Mouse (Mus musculus): ENCODE data around the gene Arhgap23. TPM values are rescaled to one million over a fixed set of nuclear protein-coding genes. Genes with fewer than 3 reads are reported as not detected.

The Arhgap23 gene
- polyA plus RNA-seq, 1 experiment from 2014 or later, result 7.9 TPM

DNA sequence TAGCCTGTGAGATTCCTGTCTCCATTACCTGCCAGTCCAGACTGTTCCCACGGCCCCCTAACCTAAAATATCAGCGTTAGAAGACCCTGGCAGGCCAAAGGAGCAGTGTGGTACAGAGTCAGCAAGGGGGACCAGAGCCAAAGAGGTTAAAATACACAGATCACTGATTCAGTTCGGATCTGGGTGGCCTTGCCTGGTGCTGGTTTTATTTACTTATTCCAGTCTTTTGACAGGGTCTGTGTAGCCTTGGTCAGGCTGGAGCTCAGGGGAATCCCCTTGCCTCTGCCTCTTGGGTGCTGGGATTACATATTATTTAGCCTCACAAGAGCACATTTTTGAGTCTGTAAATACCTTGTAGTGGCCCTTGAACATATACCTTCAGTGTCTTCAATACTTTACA is 9.5 kb downstream of the Arhgap23 start:
- Histone ChIP-seq H3K9me3 (ENCODE audit: low read depth, low read length) (no peaks in the 10 kb centered on the region), H3K4me1 (ENCODE audit: insufficient read depth) (peaks cover 16% of the 10 kb centered on the region), H3K27ac (ENCODE audit: low read depth) (no peak overlapping the region), H3K36me3 (ENCODE audit: insufficient read depth) (no peaks in the 10 kb centered on the region), H3K4me3 (ENCODE audit: low read depth, low read length) (no peak overlapping the region), H3K9ac (no peak overlapping the region), H3K27me3 (ENCODE audit: insufficient read depth, low read length) (no peaks in the 10 kb centered on the region), H3K4me2 (no peak overlapping the region)
- no peak for TF ChIP-seq CTCF (IDR thresholded peaks at IDR 0.05; ENCODE audit: low read depth)
- ATAC-seq (ENCODE audit: insufficient read depth), result no peak
- WGBS, result 19% methylated on average over 3 of the region's 3 CpGs
- DNase-seq, result no peak

DNA sequence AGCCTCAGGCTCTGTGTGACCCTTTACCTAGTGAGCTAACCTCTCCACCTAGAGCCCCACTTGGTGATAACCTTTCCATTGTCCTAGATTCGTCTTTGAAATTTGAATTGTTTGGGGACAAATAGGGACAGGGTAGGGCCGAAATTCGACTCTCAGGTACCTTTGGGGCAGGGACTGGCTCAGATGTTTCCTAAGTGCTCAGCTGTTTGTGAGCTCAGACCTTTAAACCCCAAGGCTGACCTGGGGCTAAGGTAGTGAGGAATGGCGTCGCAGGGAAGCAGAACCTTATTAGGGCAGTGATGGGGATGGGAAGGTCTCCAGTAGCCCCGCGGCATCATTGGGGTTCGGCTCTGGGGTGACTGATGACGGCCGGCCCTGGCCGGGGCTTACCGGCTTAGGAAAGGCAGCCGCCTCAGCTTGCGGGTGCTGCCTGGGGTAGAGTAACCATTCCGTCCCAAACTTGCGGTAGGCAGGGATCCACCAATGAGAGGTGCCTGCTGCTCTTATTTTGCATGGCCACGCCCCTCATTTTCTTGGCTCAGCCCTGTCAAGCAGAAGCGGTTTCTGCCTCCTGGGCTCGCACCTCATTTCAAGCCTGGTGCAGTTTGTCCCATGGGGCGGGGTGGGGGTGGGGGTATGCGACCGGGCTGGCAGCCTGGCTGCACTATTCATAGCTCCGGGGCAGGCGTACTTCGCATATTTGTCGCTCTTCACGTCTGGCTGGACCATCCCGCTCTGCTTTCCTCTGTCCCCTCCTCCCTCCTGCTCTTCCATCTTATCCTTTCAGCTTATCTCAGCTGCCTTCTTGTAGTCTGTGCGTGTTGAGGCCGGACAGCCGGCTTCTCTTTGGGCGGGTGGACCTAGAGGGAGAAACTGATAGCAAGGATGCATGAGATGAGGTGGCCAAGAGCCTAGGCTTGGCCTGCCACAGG is 12.7 kb downstream of the Arhgap23 start:
- ATAC-seq (ENCODE audit: insufficient read depth) (peak; percentile 91), DNase-seq (peak; percentile 93)
- H3K4me1 ChIP-seq (ENCODE audit: insufficient read depth), result peaks cover 16% of the 10 kb centered on the region
- TF ChIP-seq CTCF (IDR thresholded peaks at IDR 0.05; ENCODE audit: low read depth), result no peak
- H3K36me3 ChIP-seq (ENCODE audit: insufficient read depth), result no peaks in the 10 kb centered on the region
- H3K4me3 ChIP-seq (ENCODE audit: low read depth, low read length), result peak overlapping the region; percentile 32
- H3K9ac ChIP-seq, result peak overlapping the region; percentile 34
- no peaks in the 10 kb centered on the region for H3K9me3 ChIP-seq (ENCODE audit: low read depth, low read length)
- peak overlapping the region; percentile 71 for H3K27ac ChIP-seq (ENCODE audit: low read depth)
- no peaks in the 10 kb centered on the region for H3K27me3 ChIP-seq (ENCODE audit: insufficient read depth, low read length)
- peak overlapping the region; percentile 74 for H3K4me2 ChIP-seq
- WGBS, result 2% methylated on average over 32 of the region's 32 CpGs

DNA sequence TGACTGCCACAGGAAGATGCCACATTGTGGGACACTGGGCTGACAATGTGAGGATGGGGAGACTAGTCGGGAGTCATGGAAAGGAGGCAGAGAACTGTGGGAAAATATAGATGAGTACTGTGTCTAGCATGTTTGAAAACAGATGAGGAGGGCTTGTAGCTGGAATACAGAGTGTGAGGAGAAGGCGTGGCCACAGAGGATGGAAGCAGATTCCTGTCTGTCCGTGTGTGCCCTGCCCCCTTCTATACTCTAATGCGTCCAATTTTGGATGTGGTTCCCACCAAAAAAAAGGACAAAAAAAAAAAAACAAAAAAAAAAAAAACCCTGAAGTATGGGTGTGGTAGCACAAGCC is 13.4 kb downstream of the Arhgap23 start:
- H3K9me3 ChIP-seq (ENCODE audit: low read depth, low read length), result no peaks in the 10 kb centered on the region
- DNase-seq (peak; percentile 42), ATAC-seq (ENCODE audit: insufficient read depth) (no peak; the same call in 1 of the 2 replicates)
- peak overlapping the region; percentile 32 for H3K4me3 ChIP-seq (ENCODE audit: low read depth, low read length)
- peak overlapping the region; percentile 74 for H3K4me2 ChIP-seq
- peak overlapping the region; percentile 4; the same call in 1 of the 2 replicates for H3K9ac ChIP-seq
- H3K4me1 ChIP-seq (ENCODE audit: insufficient read depth), result peaks cover 16% of the 10 kb centered on the region
- H3K27ac ChIP-seq (ENCODE audit: low read depth), result peak overlapping the region; percentile 71
- no peaks in the 10 kb centered on the region for H3K27me3 ChIP-seq (ENCODE audit: insufficient read depth, low read length)
- 30% methylated on average over 4 of the region's 4 CpGs for WGBS
- TF ChIP-seq CTCF (IDR thresholded peaks at IDR 0.05; ENCODE audit: low read depth), result no peak
- no peaks in the 10 kb centered on the region for H3K36me3 ChIP-seq (ENCODE audit: insufficient read depth)

DNA sequence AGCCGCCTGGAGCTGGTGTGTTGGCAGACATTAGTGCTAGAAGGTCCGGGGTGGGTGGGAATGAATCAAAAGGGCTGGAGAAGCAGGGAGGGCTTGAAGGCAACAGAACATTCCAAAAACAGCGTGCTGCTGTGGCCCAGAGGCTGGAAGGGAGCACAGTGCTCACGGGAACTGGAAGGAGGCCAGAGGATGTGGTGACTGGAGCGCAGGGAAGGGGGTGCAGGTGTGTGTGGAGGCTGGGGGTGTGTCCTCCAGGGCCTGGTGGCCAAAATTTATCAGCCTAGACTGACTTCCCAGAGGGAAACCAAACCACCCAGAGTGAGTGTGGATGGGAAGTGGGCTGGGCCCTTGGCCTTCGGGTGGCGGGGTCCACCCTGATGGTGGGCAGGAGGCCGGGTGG is 14.3 kb downstream of the Arhgap23 start:
- Histone ChIP-seq H3K9me3 (ENCODE audit: low read depth, low read length) (no peaks in the 10 kb centered on the region), H3K4me1 (ENCODE audit: insufficient read depth) (peaks cover 18% of the 10 kb centered on the region), H3K36me3 (ENCODE audit: insufficient read depth) (no peaks in the 10 kb centered on the region), H3K27ac (ENCODE audit: low read depth) (no peak overlapping the region), H3K4me3 (ENCODE audit: low read depth, low read length) (no peak overlapping the region), H3K4me2 (no peak overlapping the region), H3K27me3 (ENCODE audit: insufficient read depth, low read length) (no peaks in the 10 kb centered on the region), H3K9ac (no peak overlapping the region)
- TF ChIP-seq CTCF (IDR thresholded peaks at IDR 0.05; ENCODE audit: low read depth), result no peak
- no peak for DNase-seq
- 66% methylated on average over 8 of the region's 8 CpGs for WGBS
- ATAC-seq (ENCODE audit: insufficient read depth), result no peak

DNA sequence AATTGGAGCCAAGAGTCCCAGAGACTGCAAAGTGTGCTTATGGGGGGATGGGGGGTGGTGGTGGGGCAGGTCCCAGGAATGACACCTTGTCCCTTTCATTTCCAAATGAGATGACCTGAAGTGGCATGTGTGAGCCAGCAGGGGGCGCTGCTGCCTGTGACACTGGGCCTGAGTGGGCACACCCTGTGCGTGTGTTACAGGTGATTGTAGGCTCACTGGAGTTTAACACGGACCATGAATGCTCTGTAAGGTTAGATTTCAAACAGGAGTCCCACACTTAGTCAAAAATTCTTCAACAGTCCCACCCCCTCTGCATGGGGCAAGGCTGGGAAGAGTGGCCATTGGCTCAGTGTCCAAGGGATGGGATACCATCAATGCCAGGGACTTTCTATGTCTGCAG is 16.7 kb downstream of the Arhgap23 start:
- TF ChIP-seq CTCF (IDR thresholded peaks at IDR 0.05; ENCODE audit: low read depth), result peak; percentile 95
- Histone ChIP-seq H3K4me3 (ENCODE audit: low read depth, low read length) (no peak overlapping the region), H3K36me3 (ENCODE audit: insufficient read depth) (no peaks in the 10 kb centered on the region), H3K9ac (no peak overlapping the region), H3K9me3 (ENCODE audit: low read depth, low read length) (no peaks in the 10 kb centered on the region), H3K27ac (ENCODE audit: low read depth) (no peak overlapping the region), H3K4me1 (ENCODE audit: insufficient read depth) (peaks cover 38% of the 10 kb centered on the region), H3K4me2 (no peak overlapping the region), H3K27me3 (ENCODE audit: insufficient read depth, low read length) (no peaks in the 10 kb centered on the region)
- ATAC-seq (ENCODE audit: insufficient read depth) (no peak), DNase-seq (peak; percentile 77)
- 10% methylated on average over 3 of the region's 3 CpGs for WGBS

DNA sequence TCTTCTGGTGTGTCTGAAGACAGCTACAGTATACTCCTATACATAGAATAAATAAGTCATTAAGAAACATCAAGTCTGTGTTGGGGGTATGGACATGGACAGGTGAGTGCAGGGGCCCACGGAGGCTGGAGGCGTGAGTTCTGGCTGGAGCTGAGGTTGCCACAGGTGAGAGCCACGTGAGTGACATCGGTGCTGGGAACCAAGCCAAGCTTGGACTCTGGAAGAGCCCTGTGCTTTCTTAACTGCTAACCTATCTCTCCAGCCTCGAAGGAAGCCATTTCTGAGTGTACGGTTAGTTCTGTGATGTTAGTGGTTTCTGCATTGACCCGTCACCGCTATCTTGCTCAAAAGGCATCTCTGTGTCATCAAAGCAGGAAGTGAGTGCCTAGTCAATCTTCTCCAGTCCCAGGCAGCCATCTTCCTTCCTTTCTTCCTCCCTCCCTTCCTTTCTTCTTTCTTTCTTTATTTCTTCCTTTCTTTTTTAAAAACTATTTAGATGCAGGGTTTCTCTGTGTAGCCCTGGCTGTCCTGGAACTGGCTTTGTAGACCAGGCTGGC is 17.7 kb downstream of the Arhgap23 start:
- DNase-seq (no peak), ATAC-seq (ENCODE audit: insufficient read depth) (no peak)
- Histone ChIP-seq H3K4me1 (ENCODE audit: insufficient read depth) (peaks cover 42% of the 10 kb centered on the region), H3K4me2 (no peak overlapping the region), H3K27me3 (ENCODE audit: insufficient read depth, low read length) (no peaks in the 10 kb centered on the region), H3K9me3 (ENCODE audit: low read depth, low read length) (no peaks in the 10 kb centered on the region), H3K27ac (ENCODE audit: low read depth) (peak overlapping the region; percentile 24; the same call in 1 of the 2 replicates), H3K36me3 (ENCODE audit: insufficient read depth) (no peaks in the 10 kb centered on the region), H3K9ac (no peak overlapping the region), H3K4me3 (ENCODE audit: low read depth, low read length) (no peak overlapping the region)
- WGBS, result 71% methylated on average over 8 of the region's 8 CpGs
- TF ChIP-seq CTCF (IDR thresholded peaks at IDR 0.05; ENCODE audit: low read depth), result no peak

DNA sequence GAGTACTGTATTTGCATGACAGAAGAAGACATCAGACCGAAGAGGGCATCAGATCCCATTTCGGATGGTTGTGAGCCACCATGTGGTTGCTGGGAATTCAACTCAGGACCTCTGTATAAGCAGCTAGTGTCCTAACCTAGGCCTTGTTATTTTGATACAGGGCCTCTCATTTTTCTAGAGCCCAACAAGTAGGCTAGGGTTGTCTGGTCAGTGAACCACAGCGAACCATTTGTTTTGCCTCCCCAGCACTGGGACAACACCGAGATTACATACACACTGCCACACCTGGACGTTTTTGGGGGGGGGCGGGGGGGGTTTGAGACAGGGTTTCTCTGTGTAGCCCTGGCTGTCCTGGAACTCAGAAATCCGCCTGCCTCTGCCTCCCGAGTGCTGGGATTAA is 18.8 kb downstream of the Arhgap23 start:
- Histone ChIP-seq H3K4me1 (ENCODE audit: insufficient read depth) (peaks cover 44% of the 10 kb centered on the region), H3K36me3 (ENCODE audit: insufficient read depth) (no peaks in the 10 kb centered on the region), H3K4me3 (ENCODE audit: low read depth, low read length) (no peak overlapping the region), H3K9me3 (ENCODE audit: low read depth, low read length) (no peaks in the 10 kb centered on the region), H3K9ac (no peak overlapping the region), H3K27me3 (ENCODE audit: insufficient read depth, low read length) (no peaks in the 10 kb centered on the region), H3K27ac (ENCODE audit: low read depth) (peak overlapping the region; percentile 95), H3K4me2 (peak overlapping the region; percentile 66; the same call in 1 of the 2 replicates)
- ATAC-seq (ENCODE audit: insufficient read depth) (no peak), DNase-seq (no peak)
- 78% methylated on average over 8 of the region's 8 CpGs for WGBS
- TF ChIP-seq CTCF (IDR thresholded peaks at IDR 0.05; ENCODE audit: low read depth), result no peak

All from lung, embryonic 14.5 days (tissue).